Mouse (Mus musculus) thymus, adult 2 months (tissue): ENCODE measurements at regions not wholly inside any gene's neighbourhood (a gene's known extent, or its start where the extent isn't known, plus 50 kb on each side); places are given as distances from the start of the nearest gene placed in this dataset.

ENCODE experiments used
- CTCF ChIP-seq: fragments of 200-500 bp; IDR thresholded peaks from 2 replicates; pipeline ENCODE4 v1.5.1; 2012; ENCODE audit warnings: mild to moderate bottlenecking, control low read depth, low read length, moderate library complexity, borderline replicate concordance; ENCODE audit not compliant: control insufficient read depth, poor library complexity, insufficient read depth; ENCODE audit errors: extremely low read depth
- POLR2A ChIP-seq: fragments of 200-500 bp; IDR thresholded peaks from 2 replicates; pipeline ENCODE4 v1.6.1; 2012; ENCODE audit warnings: mild to moderate bottlenecking, low read length, control low read depth, moderate library complexity; ENCODE audit not compliant: control insufficient read depth, poor library complexity, insufficient read depth; ENCODE audit errors: extremely low read depth

DNA sequence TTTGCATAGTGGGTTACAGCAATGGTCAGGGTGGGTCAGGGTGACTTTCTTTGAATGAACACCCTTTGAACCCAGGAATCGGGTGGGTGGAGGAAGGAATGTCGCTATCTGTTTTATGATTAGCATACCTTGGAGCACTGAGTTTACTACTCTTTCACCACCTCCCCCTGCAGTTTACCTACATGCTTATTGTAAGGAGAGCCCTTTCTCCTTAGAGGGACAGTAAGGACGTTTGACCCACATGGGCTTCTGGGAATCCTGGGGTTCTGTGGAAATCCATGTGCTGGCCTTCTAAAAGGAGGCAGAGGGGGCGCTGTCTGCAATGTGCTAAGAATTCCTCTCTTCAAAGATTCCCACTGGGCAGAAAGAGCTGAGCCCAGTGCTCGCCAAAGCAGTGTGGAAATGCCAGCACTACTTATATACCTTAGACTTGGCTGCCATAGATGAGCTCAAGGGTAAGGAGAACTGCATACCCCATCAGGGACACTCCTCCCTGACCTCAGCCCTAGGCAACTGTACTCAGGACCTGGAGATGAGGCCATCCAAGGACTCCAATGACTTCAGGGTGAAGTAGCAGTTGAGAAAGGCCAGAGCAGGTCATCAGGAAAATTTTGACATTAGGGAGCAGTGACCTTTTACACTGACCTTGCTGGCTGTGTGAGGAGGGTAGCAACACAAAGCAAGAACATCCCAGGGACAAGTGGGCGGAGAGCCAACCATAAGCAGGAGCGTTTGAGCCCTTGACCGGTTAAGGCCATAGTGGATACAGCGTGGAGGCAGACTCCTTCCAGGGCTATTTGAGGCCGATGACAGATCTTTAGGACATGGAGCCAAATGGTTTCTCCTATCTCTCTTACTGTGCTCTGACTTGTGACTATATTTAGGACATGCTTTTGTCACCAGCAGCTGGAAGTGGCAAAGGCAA is 133.2 kb downstream of the Tcp10c start:
- TF ChIP-seq CTCF, result no peak
- TF ChIP-seq POLR2A, result no peak
